18 mouse cellular contexts compared by ENCODE assay signal in the genomic region with DNA sequence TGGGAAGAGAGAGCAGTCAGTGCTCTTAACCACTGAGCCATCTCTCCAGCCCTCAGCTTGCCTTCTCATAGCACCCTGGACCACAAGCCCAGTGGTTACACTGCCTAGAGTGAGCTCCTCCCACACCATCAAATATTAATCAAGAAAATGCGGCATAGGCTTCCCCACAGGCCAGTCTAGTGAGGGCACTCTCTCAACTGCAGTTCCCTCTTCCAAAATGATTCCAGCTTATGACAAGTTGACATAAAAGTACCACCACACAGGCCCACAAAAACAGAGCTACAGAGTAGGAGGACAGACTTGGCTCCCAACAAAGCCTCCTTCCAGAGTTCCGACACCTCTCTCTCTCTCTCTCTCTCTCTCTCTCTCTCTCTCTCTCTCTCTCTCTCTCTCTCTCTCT. TPM values are rescaled to one million over a fixed set of nuclear protein-coding genes. Genes with fewer than 3 reads are reported as not detected.
"Had no signal": no experiment of that assay in that cellular context is flagged by ENCODE, and none has a peak within 500 bp of the region (broad histone marks: within the 10 kb centered on the region; RNA-seq: fewer than 3 reads in every experiment).

No protein-coding gene starts in this region.

- H3K27me3 ChIP-seq: neural tube, embryonic 13.5 days; neural tube, embryonic 15.5 days; stomach, embryonic 15.5 days had no signal

- H3K9ac ChIP-seq: neural tube, embryonic 12.5 days; neural tube, embryonic 13.5 days; neural tube, embryonic 15.5 days; stomach, embryonic 15.5 days had no signal

- H3K4me1 ChIP-seq: neural tube, embryonic 12.5 days; neural tube, embryonic 13.5 days; neural tube, embryonic 15.5 days; stomach, embryonic 15.5 days had no signal

- H3K36me3 ChIP-seq: neural tube, embryonic 12.5 days; neural tube, embryonic 13.5 days; neural tube, embryonic 15.5 days; stomach, embryonic 15.5 days had no signal

- H3K4me3 ChIP-seq: neural tube, embryonic 12.5 days; neural tube, embryonic 13.5 days; neural tube, embryonic 15.5 days; stomach, embryonic 15.5 days had no signal

- H3K27ac ChIP-seq: neural tube, embryonic 12.5 days; neural tube, embryonic 13.5 days; neural tube, embryonic 15.5 days; stomach, embryonic 15.5 days; stomach, postnatal 0 days had no signal

- DNase-seq: right cerebral cortex, adult 18-20 months; right cerebral cortex, postnatal 14 days; right cerebral cortex, postnatal 25 days; right cerebral cortex, postnatal 4 days; spleen, adult 18-20 months; thymus, adult 18-20 months; thymus, adult 2 months; thymus, postnatal 14 days; thymus, postnatal 25 days; thymus, postnatal 36 days; thymus, postnatal 4 days had no signal

RNA-seq across cellular contexts. Expression of a gene that starts 29.1 kb away (rescaled TPM):
- total RNA-seq: neutrophil, adult 5-6 weeks had no signal
- polyA plus RNA-seq: thymus, postnatal 0 days had no signal

RNA-seq across cellular contexts. Expression of a gene that starts 31.4 kb away (rescaled TPM):
- total RNA-seq: neutrophil, adult 5-6 weeks had no signal
